In the genomic region with DNA sequence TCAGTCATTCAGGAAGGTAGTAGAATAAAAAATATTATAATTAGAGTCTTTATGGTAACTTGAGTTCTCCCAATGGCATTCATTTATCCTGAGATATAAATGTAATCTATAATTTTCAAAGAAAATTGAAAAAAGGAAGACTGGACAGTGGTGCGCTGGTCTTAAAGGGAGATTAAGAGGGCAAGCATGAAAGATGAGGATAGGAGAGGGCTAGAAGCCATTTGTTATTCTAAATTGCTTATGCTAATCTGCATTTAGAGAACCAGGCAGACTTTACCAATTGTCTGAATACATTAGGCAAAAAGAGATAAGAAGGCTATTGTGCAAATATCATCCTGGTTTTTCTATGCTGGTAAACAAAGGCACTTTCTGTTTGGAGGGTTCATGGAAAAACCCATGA, we compare ENCODE assay signal across 14 mouse cellular contexts.
"Had no signal": no experiment of that assay in that cellular context is flagged by ENCODE, and none has a peak within 500 bp of the region (broad histone marks: within the 10 kb centered on the region; RNA-seq: fewer than 3 reads in every experiment).

No protein-coding gene starts in this region.

- H3K9me3 ChIP-seq: intestine, embryonic 15.5 days; liver, embryonic 13.5 days; stomach, embryonic 15.5 days had no signal

- H3K36me3 ChIP-seq: intestine, embryonic 15.5 days; liver, embryonic 13.5 days; stomach, embryonic 15.5 days had no signal

- H3K4me3 ChIP-seq: intestine, embryonic 15.5 days; liver, embryonic 13.5 days; stomach, embryonic 15.5 days had no signal

- H3K27me3 ChIP-seq: intestine, embryonic 15.5 days; liver, embryonic 13.5 days; stomach, embryonic 15.5 days had no signal

- H3K4me1 ChIP-seq: intestine, embryonic 15.5 days; liver, embryonic 13.5 days; stomach, embryonic 15.5 days had no signal

- DNase-seq: kidney, adult 11 months; kidney, adult 9 months; kidney, postnatal 14 days; kidney, postnatal 4 days; liver, embryonic 13.5 days; lung, adult 2 months; lung, postnatal 14 days; lung, postnatal 4 days; right cerebral cortex, postnatal 25 days; spleen, adult 18-20 months; thymus, adult 18-20 months; thymus, postnatal 36 days had no signal

- H3K27ac ChIP-seq: intestine, embryonic 15.5 days; liver, embryonic 13.5 days; stomach, embryonic 15.5 days had no signal

- H3K9ac ChIP-seq: intestine, embryonic 15.5 days; liver, embryonic 13.5 days; stomach, embryonic 15.5 days had no signal

- H3K4me2 ChIP-seq: intestine, embryonic 15.5 days; liver, embryonic 13.5 days; stomach, embryonic 15.5 days had no signal

- ATAC-seq: intestine, embryonic 15.5 days had no signal
